Mouse (Mus musculus): ENCODE data around the gene Ap1g2. TPM values are rescaled to one million over a fixed set of nuclear protein-coding genes. Genes with fewer than 3 reads are reported as not detected.

Gene Ap1g2
- polyA plus RNA-seq, 1 experiment = 6.5 TPM

- peak; percentile 10 for TF ChIP-seq POLR2AphosphoS2 (IDR thresholded peaks at IDR 0.05; ENCODE audit: insufficient read length, low read depth)
- TF ChIP-seq POLR2A (IDR thresholded peaks at IDR 0.05; ENCODE audit: insufficient read length, low read depth) = peak; percentile 49
- no peak for TF ChIP-seq MAX (IDR thresholded peaks at IDR 0.05; ENCODE audit: low read depth)
- Histone ChIP-seq H3ac (ENCODE audit: control insufficient read depth, insufficient read length) (peak within 1 kb of the TSS; percentile 9), H3K79me2 (ENCODE audit: control insufficient read depth, insufficient read depth) (no peaks in the 10 kb centered on the region), H3K4me2 (ENCODE audit: low read depth) (peak within 1 kb of the TSS; percentile 99), H3K27me3 (ENCODE audit: control insufficient read depth, insufficient read depth, insufficient read length) (no peaks in the 10 kb centered on the region), H3K4me3 (peak within 1 kb of the TSS; percentile 54), H3K36me3 (ENCODE audit: control insufficient read depth, insufficient read depth) (peaks cover 3% of the 10 kb centered on the region)
Observed at GRCm38 (mm10) chr14:55094704-55095231, 11.6 kb downstream of the Ap1g2 start, which contains the start of gene Thtpa. Gene Thtpa, plus strand, starts transcription at chr14:55094784.

DNA sequence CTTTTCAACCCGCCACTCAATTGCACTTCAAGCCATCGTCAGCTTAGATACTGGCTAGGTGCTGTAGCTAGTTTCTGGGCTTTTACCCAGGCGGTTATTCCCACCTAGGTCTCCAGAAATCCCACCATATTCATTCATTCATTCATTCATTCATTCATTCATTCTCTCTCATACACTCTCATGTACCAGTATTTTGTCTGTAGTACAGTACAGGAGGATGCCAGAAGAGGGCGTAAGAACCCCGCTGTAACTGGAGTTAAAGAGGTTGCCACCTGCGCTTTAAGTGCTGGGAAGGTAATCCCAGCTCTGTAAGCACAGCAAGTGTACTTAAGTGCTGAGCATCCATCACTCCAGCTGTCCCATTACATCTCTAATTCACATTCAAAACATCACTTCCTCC lies 12.5 kb downstream of the Ap1g2 start:
- H3K36me3 ChIP-seq (ENCODE audit: control insufficient read depth, insufficient read depth) = peaks cover 3% of the 10 kb centered on the region
- no peaks in the 10 kb centered on the region for H3K27me3 ChIP-seq (ENCODE audit: control insufficient read depth, insufficient read depth, insufficient read length)
- H3ac ChIP-seq (ENCODE audit: control insufficient read depth, insufficient read length) = no peak overlapping the region
- H3K79me2 ChIP-seq (ENCODE audit: control insufficient read depth, insufficient read depth) = no peaks in the 10 kb centered on the region
- peak overlapping the region; percentile 54 for H3K4me3 ChIP-seq
- H3K4me2 ChIP-seq (ENCODE audit: low read depth) = no peak overlapping the region
- TF ChIP-seq MAX (IDR thresholded peaks at IDR 0.05; ENCODE audit: low read depth) = no peak
- TF ChIP-seq MYOG (IDR thresholded peaks at IDR 0.05; ENCODE audit: control insufficient read depth in 1 of 3, insufficient read depth in 1 of 3, insufficient read length in 2 of 3, low read depth in 2 of 3) = no peak
- no peak for TF ChIP-seq TCF12 (IDR thresholded peaks at IDR 0.05; ENCODE audit: insufficient read depth, poor library complexity, severe bottlenecking)

DNA sequence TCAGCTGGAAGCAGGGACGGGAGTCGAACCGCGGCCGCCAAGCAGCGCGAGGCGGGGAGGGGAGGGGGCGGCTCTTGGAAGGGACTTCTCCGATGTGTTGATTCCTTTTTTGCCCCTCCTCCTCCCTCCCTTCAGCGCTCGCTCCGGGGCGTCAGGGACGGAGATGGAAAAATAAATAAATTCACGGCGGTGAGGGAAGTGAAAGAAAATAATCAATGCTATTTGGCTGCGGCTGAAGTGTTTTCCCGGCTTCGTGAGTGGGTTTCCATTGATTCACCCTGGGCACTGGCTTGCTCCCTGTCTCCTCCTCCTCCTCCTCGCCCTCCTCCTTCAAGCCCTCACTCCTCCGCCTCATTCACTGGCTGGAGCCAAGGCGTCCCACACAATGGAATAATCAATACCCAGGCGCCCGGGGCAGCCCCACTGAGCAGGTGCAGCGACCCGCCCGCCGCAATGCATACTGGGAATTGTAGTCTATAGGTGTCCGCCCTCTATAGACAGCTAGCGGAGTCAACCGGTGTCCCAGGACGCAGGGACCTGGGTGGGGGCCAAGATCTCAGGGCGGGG lies 14.3 kb downstream of the Ap1g2 start, which contains the start of gene Zfhx2:
Gene Zfhx2 (minus strand): TSS at position 314 of the 567 bp plus-strand sequence.
- Histone ChIP-seq H3K4me2 (ENCODE audit: low read depth) (peak within 1 kb of the TSS; percentile 77), H3K79me2 (ENCODE audit: control insufficient read depth, insufficient read depth) (no peaks in the 10 kb centered on the region), H3ac (ENCODE audit: control insufficient read depth, insufficient read length) (peak within 1 kb of the TSS; percentile 58), H3K36me3 (ENCODE audit: control insufficient read depth, insufficient read depth) (no peaks in the 10 kb centered on the region), H3K4me3 (peak within 1 kb of the TSS; percentile 69), H3K27me3 (ENCODE audit: control insufficient read depth, insufficient read depth, insufficient read length) (no peaks in the 10 kb centered on the region)
- no peak for TF ChIP-seq E2F4 (IDR thresholded peaks at IDR 0.05; ENCODE audit: insufficient read depth)
- peak in 2 of 3 experiments; percentile 61 to 70 for TF ChIP-seq MYOD1 (IDR thresholded peaks at IDR 0.05; ENCODE audit: control insufficient read depth in 1 of 3, insufficient read length in 2 of 3, low read depth in 2 of 3)
- no peak for TF ChIP-seq MAX (IDR thresholded peaks at IDR 0.05; ENCODE audit: low read depth)
- TF ChIP-seq TCF3 (IDR thresholded peaks at IDR 0.05; ENCODE audit: insufficient read length, low read depth) = no peak
- no peak for TF ChIP-seq USF1 (IDR thresholded peaks at IDR 0.05; ENCODE audit: low read depth)
- TF ChIP-seq CEBPB (IDR thresholded peaks at IDR 0.05; ENCODE audit: insufficient read depth, poor library complexity, severe bottlenecking) = no peak
- no peak for TF ChIP-seq TCF12 (IDR thresholded peaks at IDR 0.05; ENCODE audit: insufficient read depth, poor library complexity, severe bottlenecking)
- TF ChIP-seq POLR2AphosphoS2 (IDR thresholded peaks at IDR 0.05; ENCODE audit: insufficient read length, low read depth) = no peak
- TF ChIP-seq SRF (IDR thresholded peaks at IDR 0.05; ENCODE audit: control insufficient read depth, insufficient read length, low read depth) = no peak
- TF ChIP-seq POLR2A (IDR thresholded peaks at IDR 0.05; ENCODE audit: insufficient read length, low read depth) = peak; percentile 36
- TF ChIP-seq REST (IDR thresholded peaks at IDR 0.05; ENCODE audit: insufficient read depth, insufficient read length) = no peak
- TF ChIP-seq MYOG (IDR thresholded peaks at IDR 0.05; ENCODE audit: control insufficient read depth in 1 of 3, insufficient read depth in 1 of 3, insufficient read length in 2 of 3, low read depth in 2 of 3) = peak in 2 of 3 experiments; percentile 19 to 58

- TF ChIP-seq TCF3 (IDR thresholded peaks at IDR 0.05; ENCODE audit: insufficient read length, low read depth) (no peak), MAX (IDR thresholded peaks at IDR 0.05; ENCODE audit: low read depth) (no peak), MYOG (IDR thresholded peaks at IDR 0.05; ENCODE audit: control insufficient read depth in 1 of 3, insufficient read depth in 1 of 3, insufficient read length in 2 of 3, low read depth in 2 of 3) (no peak), USF1 (IDR thresholded peaks at IDR 0.05; ENCODE audit: low read depth) (no peak), TCF12 (IDR thresholded peaks at IDR 0.05; ENCODE audit: insufficient read depth, poor library complexity, severe bottlenecking) (no peak), CEBPB (IDR thresholded peaks at IDR 0.05; ENCODE audit: insufficient read depth, poor library complexity, severe bottlenecking) (no peak), REST (IDR thresholded peaks at IDR 0.05; ENCODE audit: insufficient read depth, insufficient read length) (no peak), POLR2AphosphoS2 (IDR thresholded peaks at IDR 0.05; ENCODE audit: insufficient read length, low read depth) (no peak), E2F4 (IDR thresholded peaks at IDR 0.05; ENCODE audit: insufficient read depth) (no peak), MYOD1 (IDR thresholded peaks at IDR 0.05; ENCODE audit: control insufficient read depth in 1 of 3, insufficient read length in 2 of 3, low read depth in 2 of 3) (no peak), POLR2A (IDR thresholded peaks at IDR 0.05; ENCODE audit: insufficient read length, low read depth) (no peak), SRF (IDR thresholded peaks at IDR 0.05; ENCODE audit: control insufficient read depth, insufficient read length, low read depth) (no peak)
Observed at GRCm38 (mm10) chr14:55091209-55091865, 15.1 kb downstream of the Ap1g2 start.

More at GRCm38 (mm10) chr14:55091209-55091865, 15.1 kb downstream of the Ap1g2 start:
- Histone ChIP-seq H3K36me3 (ENCODE audit: control insufficient read depth, insufficient read depth) (no peaks in the 10 kb centered on the region), H3K79me2 (ENCODE audit: control insufficient read depth, insufficient read depth) (no peaks in the 10 kb centered on the region), H3K27me3 (ENCODE audit: control insufficient read depth, insufficient read depth, insufficient read length) (no peaks in the 10 kb centered on the region), H3ac (ENCODE audit: control insufficient read depth, insufficient read length) (peak overlapping the region; percentile 58), H3K4me3 (peak overlapping the region; percentile 69), H3K4me2 (ENCODE audit: low read depth) (peak overlapping the region; percentile 77)
